Mouse (Mus musculus): ENCODE measurements around the gene Dennd5a. TPM values are rescaled to one million over a fixed set of nuclear protein-coding genes. Genes with fewer than 3 reads are reported as not detected.

Gene Dennd5a
- polyA plus RNA-seq, 1 experiment from 2014 or later: 36.4 TPM

DNA sequence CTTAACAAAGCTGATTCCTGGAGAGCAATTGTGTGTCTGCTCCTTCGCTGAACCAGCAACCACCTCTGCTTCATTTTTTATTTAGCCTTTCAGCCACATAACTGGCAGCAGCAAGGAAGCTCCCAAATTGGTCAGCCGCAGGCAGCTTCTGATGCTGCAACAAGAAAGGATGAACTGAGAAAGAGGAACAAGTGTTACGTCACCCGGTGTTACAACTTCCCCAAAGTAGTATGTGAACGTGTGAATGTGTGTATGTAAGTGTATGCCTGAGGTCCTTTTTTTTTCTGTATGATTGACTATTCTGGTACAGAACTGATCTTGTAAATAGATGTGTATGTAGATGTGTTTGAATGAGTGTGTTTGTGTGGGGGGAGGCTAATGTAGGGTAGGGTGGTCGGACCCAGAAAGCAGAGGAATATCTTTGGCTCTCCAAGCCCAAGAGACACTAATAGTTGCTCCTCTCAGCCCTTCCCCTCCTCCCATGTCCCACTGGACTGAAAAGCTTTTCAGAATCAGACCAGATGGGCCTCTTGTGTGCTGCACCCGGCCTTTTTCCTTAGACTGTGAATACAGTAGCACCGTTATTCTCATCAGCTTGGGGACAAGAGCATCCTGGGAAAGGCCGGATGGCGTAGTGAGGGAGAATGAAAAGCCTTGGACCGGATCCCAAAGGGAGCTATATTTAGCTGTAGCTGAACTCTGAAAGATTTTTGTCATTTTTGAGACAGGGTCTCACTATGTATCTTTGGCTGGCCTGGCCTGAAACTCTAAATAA, 7.7 kb upstream of the Dennd5a start:
- TF ChIP-seq EP300 (IDR thresholded peaks at IDR 0.05) (no peak), CTCF (IDR thresholded peaks at IDR 0.05) (no peak)
- Histone ChIP-seq H3K4me3 (ENCODE audit: low read depth, low read length) (no peak overlapping the region), H3K36me3 (ENCODE audit: insufficient read depth, low read length) (0 out of 2 replicates have a peak, but pooled peaks cover 8% of the 10 kb centered on the region), H3K4me1 (ENCODE audit: insufficient read depth, low read depth, low read length) (no peaks in the 10 kb centered on the region), H3K27me3 (replicated peaks; ENCODE audit: insufficient read depth, low read length) (no peaks in the 10 kb centered on the region), H3K4me2 (replicated peaks; ENCODE audit: low read depth, low read length) (no peak overlapping the region), H3K9ac (replicated peaks; ENCODE audit: low read depth) (no peak overlapping the region), H3K27ac (ENCODE audit: low read length) (no peak overlapping the region), H3K9me3 (ENCODE audit: low read length) (no peaks in the 10 kb centered on the region)
- WGBS: 51% methylated on average over 11 of the region's 11 CpGs
- DNase-seq (ENCODE audit: low spot score) (peak; percentile 56), ATAC-seq (no peak)

DNA sequence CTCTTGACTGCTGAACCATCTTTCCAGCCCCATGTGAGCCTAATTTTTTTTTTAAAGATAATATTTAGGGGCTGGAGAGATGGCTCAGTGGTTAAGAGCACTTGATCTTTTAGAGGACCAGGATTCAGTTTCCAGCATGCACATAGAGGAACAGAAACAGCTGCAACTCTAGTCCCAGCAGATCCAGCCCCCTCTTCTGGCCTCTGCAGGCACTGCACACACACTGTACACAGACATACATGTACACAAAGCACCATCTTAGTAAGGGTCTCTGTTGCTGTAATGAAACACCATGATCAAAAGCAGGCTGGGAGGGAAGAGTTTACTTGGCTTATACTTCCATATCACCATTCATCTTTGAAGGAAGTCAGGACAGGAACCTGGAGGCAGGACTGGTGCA, 5.4 kb upstream of the Dennd5a start:
- DNase-seq (ENCODE audit: low spot score) (no peak), ATAC-seq (no peak)
- no peak overlapping the region for H3K27ac ChIP-seq (ENCODE audit: low read length)
- no peaks in the 10 kb centered on the region; the same call in 1 of the 2 replicates for H3K4me1 ChIP-seq (ENCODE audit: insufficient read depth, low read depth, low read length)
- H3K36me3 ChIP-seq (ENCODE audit: insufficient read depth, low read length): no peaks in the 10 kb centered on the region
- no peak overlapping the region for H3K9ac ChIP-seq (replicated peaks; ENCODE audit: low read depth)
- H3K9me3 ChIP-seq (ENCODE audit: low read length): no peaks in the 10 kb centered on the region
- H3K27me3 ChIP-seq (replicated peaks; ENCODE audit: insufficient read depth, low read length): no peaks in the 10 kb centered on the region
- H3K4me3 ChIP-seq (ENCODE audit: low read depth, low read length): no peak overlapping the region
- no peak overlapping the region for H3K4me2 ChIP-seq (replicated peaks; ENCODE audit: low read depth, low read length)
- TF ChIP-seq CTCF (IDR thresholded peaks at IDR 0.05) (peak; percentile 32), EP300 (IDR thresholded peaks at IDR 0.05) (no peak)

DNA sequence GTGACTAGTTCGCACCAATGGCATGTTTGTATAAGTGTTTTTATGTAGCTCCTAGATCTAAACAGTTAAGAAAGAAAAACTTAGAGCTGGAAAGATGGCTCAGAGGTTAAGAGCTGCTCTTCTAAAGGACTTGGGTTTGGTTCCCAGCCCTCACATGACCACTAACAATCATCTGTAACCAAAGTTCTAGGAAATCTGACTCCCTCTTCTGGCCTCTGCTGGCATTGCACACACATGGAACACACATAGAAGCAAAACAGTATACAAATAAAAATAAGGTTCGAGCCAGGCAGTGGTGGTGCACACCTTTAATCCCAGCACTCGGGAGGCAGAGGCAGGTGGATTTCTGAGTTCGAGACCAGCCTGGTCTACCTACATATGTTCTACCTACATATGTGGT, 3.4 kb upstream of the Dennd5a start:
- no peak overlapping the region for H3K4me3 ChIP-seq (ENCODE audit: low read depth, low read length)
- H3K9ac ChIP-seq (replicated peaks; ENCODE audit: low read depth): no peak overlapping the region
- H3K27ac ChIP-seq (ENCODE audit: low read length): no peak overlapping the region
- WGBS: 94% methylated on average over 4 of the region's 4 CpGs
- no peak for ATAC-seq
- H3K27me3 ChIP-seq (replicated peaks; ENCODE audit: insufficient read depth, low read length): no peaks in the 10 kb centered on the region
- H3K9me3 ChIP-seq (ENCODE audit: low read length): no peaks in the 10 kb centered on the region
- no peaks in the 10 kb centered on the region for H3K36me3 ChIP-seq (ENCODE audit: insufficient read depth, low read length)
- no peaks in the 10 kb centered on the region; the same call in 1 of the 2 replicates for H3K4me1 ChIP-seq (ENCODE audit: insufficient read depth, low read depth, low read length)
- H3K4me2 ChIP-seq (replicated peaks; ENCODE audit: low read depth, low read length): no peak overlapping the region
- no peak for DNase-seq (ENCODE audit: low spot score)
- TF ChIP-seq CTCF (IDR thresholded peaks at IDR 0.05): peak; percentile 18; the same call in 1 of the 2 replicates
- TF ChIP-seq EP300 (IDR thresholded peaks at IDR 0.05): no peak

GRCm38 (mm10) chr7:109962596-109962995, 2.3 kb upstream of the Dennd5a start:
- DNase-seq (ENCODE audit: low spot score): peak; percentile 35
- 65% methylated on average over 4 of the region's 4 CpGs for WGBS
- H3K4me1 ChIP-seq (ENCODE audit: insufficient read depth, low read depth, low read length): peaks cover 4% of the 10 kb centered on the region; the same call in 1 of the 2 replicates
- TF ChIP-seq CTCF (IDR thresholded peaks at IDR 0.05) (no peak), EP300 (IDR thresholded peaks at IDR 0.05) (no peak)
- no peak overlapping the region for H3K9ac ChIP-seq (replicated peaks; ENCODE audit: low read depth)
- no peak for ATAC-seq
- no peak overlapping the region for H3K4me2 ChIP-seq (replicated peaks; ENCODE audit: low read depth, low read length)
- no peak overlapping the region for H3K4me3 ChIP-seq (ENCODE audit: low read depth, low read length)
- H3K27me3 ChIP-seq (replicated peaks; ENCODE audit: insufficient read depth, low read length): no peaks in the 10 kb centered on the region
- no peak overlapping the region for H3K27ac ChIP-seq (ENCODE audit: low read length)
- no peaks in the 10 kb centered on the region for H3K36me3 ChIP-seq (ENCODE audit: insufficient read depth, low read length)
- no peaks in the 10 kb centered on the region for H3K9me3 ChIP-seq (ENCODE audit: low read length)

- Histone ChIP-seq H3K9ac (replicated peaks; ENCODE audit: low read depth) (no peak overlapping the region), H3K27ac (ENCODE audit: low read length) (no peak overlapping the region), H3K36me3 (ENCODE audit: insufficient read depth, low read length) (no peaks in the 10 kb centered on the region), H3K4me3 (ENCODE audit: low read depth, low read length) (no peak overlapping the region), H3K9me3 (ENCODE audit: low read length) (no peaks in the 10 kb centered on the region), H3K4me2 (replicated peaks; ENCODE audit: low read depth, low read length) (no peak overlapping the region), H3K27me3 (replicated peaks; ENCODE audit: insufficient read depth, low read length) (no peaks in the 10 kb centered on the region), H3K4me1 (ENCODE audit: insufficient read depth, low read depth, low read length) (peaks cover 4% of the 10 kb centered on the region; the same call in 1 of the 2 replicates)
- DNase-seq (ENCODE audit: low spot score) (no peak), ATAC-seq (no peak)
- TF ChIP-seq CTCF (IDR thresholded peaks at IDR 0.05) (no peak), EP300 (IDR thresholded peaks at IDR 0.05) (no peak)
- WGBS: 60% methylated on average over 2 of the region's 2 CpGs
These were observed 1.3 kb upstream of the Dennd5a start for GRCm38 (mm10) chr7:109961570-109961969.

GRCm38 (mm10) chr7:109960613-109961154, 414 bp upstream of the Dennd5a start:
- whole genome bisulfite sequencing: 8% methylated on average over 13 of the region's 13 CpGs
- no peaks in the 10 kb centered on the region for H3K36me3 ChIP-seq (ENCODE audit: insufficient read depth, low read length)
- peak overlapping the region; percentile 88 for H3K9ac ChIP-seq (replicated peaks; ENCODE audit: low read depth)
- H3K27me3 ChIP-seq (replicated peaks; ENCODE audit: insufficient read depth, low read length): no peaks in the 10 kb centered on the region
- no peaks in the 10 kb centered on the region for H3K9me3 ChIP-seq (ENCODE audit: low read length)
- H3K4me1 ChIP-seq (ENCODE audit: insufficient read depth, low read depth, low read length): peaks cover 4% of the 10 kb centered on the region; the same call in 1 of the 2 replicates
- H3K27ac ChIP-seq (ENCODE audit: low read length): peak overlapping the region; percentile 92
- H3K4me2 ChIP-seq (replicated peaks; ENCODE audit: low read depth, low read length): peak overlapping the region; percentile 74
- TF ChIP-seq EP300 (IDR thresholded peaks at IDR 0.05): no peak
- no peak for TF ChIP-seq CTCF (IDR thresholded peaks at IDR 0.05)
- no peak for ATAC-seq
- no peak for DNase-seq (ENCODE audit: low spot score)
- peak overlapping the region; percentile 84 for H3K4me3 ChIP-seq (ENCODE audit: low read depth, low read length)
